ENCODE assay signal across 11 mouse cellular contexts in the genomic region with DNA sequence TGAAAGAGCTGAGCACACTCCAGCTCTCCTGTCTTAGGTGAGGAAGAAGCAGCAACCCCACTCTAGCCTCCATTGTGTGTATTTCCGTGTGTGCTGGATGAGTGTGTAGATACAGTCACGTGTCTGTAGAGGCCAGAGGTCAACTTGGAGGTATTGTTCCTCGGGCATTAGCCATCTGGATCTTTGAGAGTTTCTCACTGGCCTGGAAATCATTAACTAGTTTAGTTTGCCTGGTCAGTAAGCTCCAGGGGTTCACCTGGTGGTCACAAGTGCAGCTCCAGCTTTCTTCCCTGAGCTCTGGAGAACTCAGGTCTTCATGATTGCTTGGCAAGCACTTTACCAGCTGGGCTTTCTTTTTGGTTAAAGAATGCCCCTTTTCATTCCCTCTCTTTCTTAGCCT. TPM values are rescaled to one million over a fixed set of nuclear protein-coding genes. Genes with fewer than 3 reads are reported as not detected.
DNase-seq lines count a peak whose midpoint lies in the region; ATAC-seq and TF ChIP-seq lines count a peak whose summit lies in the region.
"Had no signal": no experiment of that assay in that cellular context is flagged by ENCODE, and none has a peak within 500 bp of the region (broad histone marks: within the 10 kb centered on the region; RNA-seq: fewer than 3 reads in every experiment).

No protein-coding gene starts in this region.

- H3K36me3 ChIP-seq in kidney, embryonic 15.5 days = peaks cover 27% of the 10 kb centered on the region
- peaks cover 18% of the 10 kb centered on the region; the same call in 1 of the 2 replicates for H3K36me3 ChIP-seq in lung, embryonic 14.5 days (ENCODE audit: insufficient read depth)

- no peak overlapping the region for H3K9ac ChIP-seq in kidney, embryonic 15.5 days
- no peak overlapping the region for H3K9ac ChIP-seq in lung, embryonic 14.5 days
- H3K9ac ChIP-seq: heart, embryonic 13.5 days; midbrain, embryonic 12.5 days had no signal

- peak; percentile 17 for DNase-seq in urinary bladder, postnatal 14 days (ENCODE audit: low spot score)
- no peak for DNase-seq in urinary bladder, postnatal 25 days (ENCODE audit: low spot score)
- DNase-seq in lung, embryonic 14.5 days = no peak
- DNase-seq in thymus, postnatal 36 days = no peak
- no peak for DNase-seq in ovary, postnatal 10 days (ENCODE audit: low spot score)
- DNase-seq: cerebellum, adult 8-10 months; layer of hippocampus, postnatal 36 days had no signal

- H3K4me3 ChIP-seq in kidney, embryonic 15.5 days (replicated peaks) = no peak overlapping the region
- H3K4me3 ChIP-seq in lung, embryonic 14.5 days (ENCODE audit: low read depth, low read length) = no peak overlapping the region
- H3K4me3 ChIP-seq: heart, embryonic 13.5 days; midbrain, embryonic 12.5 days had no signal

- no peak overlapping the region for H3K4me2 ChIP-seq in kidney, embryonic 15.5 days
- H3K4me2 ChIP-seq in lung, embryonic 14.5 days = no peak overlapping the region
- H3K4me2 ChIP-seq: heart, embryonic 13.5 days; midbrain, embryonic 12.5 days had no signal

- peak; percentile 85 for ATAC-seq in kidney, embryonic 15.5 days (replicated peaks; ENCODE audit: low FRiP score)
- no peak for ATAC-seq in lung, embryonic 14.5 days (ENCODE audit: insufficient read depth)
- no peak for ATAC-seq in frontal cortex, adult (ENCODE audit: low TSS enrichment)

- no peaks in the 10 kb centered on the region for H3K27me3 ChIP-seq in kidney, embryonic 15.5 days
- H3K27me3 ChIP-seq in lung, embryonic 14.5 days (ENCODE audit: insufficient read depth, low read length) = no peaks in the 10 kb centered on the region
- H3K27me3 ChIP-seq: heart, embryonic 13.5 days; midbrain, embryonic 12.5 days had no signal

- H3K4me1 ChIP-seq in kidney, embryonic 15.5 days = peaks cover 19% of the 10 kb centered on the region
- H3K4me1 ChIP-seq in lung, embryonic 14.5 days (ENCODE audit: insufficient read depth) = no peaks in the 10 kb centered on the region

- peak overlapping the region; percentile 80 for H3K27ac ChIP-seq in kidney, embryonic 15.5 days
- peak overlapping the region; percentile 42 for H3K27ac ChIP-seq in lung, embryonic 14.5 days (ENCODE audit: low read depth)
- H3K27ac ChIP-seq: heart, embryonic 13.5 days; midbrain, embryonic 12.5 days had no signal

- TF ChIP-seq CTCF in lung, embryonic 14.5 days (IDR thresholded peaks at IDR 0.05; ENCODE audit: low read depth) = no peak

- H3K9me3 ChIP-seq in kidney, embryonic 15.5 days (replicated peaks) = no peaks in the 10 kb centered on the region
- no peaks in the 10 kb centered on the region for H3K9me3 ChIP-seq in lung, embryonic 14.5 days (ENCODE audit: low read depth, low read length)
- H3K9me3 ChIP-seq: heart, embryonic 13.5 days; midbrain, embryonic 12.5 days had no signal

- WGBS in kidney, embryonic 15.5 days = 55% methylated on average over 3 of the region's 3 CpGs
- WGBS in lung, embryonic 14.5 days = 35% methylated on average over 3 of the region's 3 CpGs

RNA-seq across cellular contexts. Expression of a gene that starts 11.7 kb away (rescaled TPM):
- polyA plus RNA-seq in kidney, embryonic 15.5 days (2015; fragmentation: Nextera tagmentation; extraction: Ambion mirVana) = 59.8 and 65.3 TPM in 2 replicates
- 45.6 and 48.9 TPM in 2 replicates for polyA plus RNA-seq in lung, embryonic 14.5 days (2014; fragmentation: Nextera tagmentation; extraction: Ambion mirVana)

RNA-seq across cellular contexts. Expression of a gene that starts 50.5 kb away (rescaled TPM):
- polyA plus RNA-seq in kidney, embryonic 15.5 days (2015; fragmentation: Nextera tagmentation; extraction: Ambion mirVana) = 0.31 and 0.57 TPM in 2 replicates
- 0.35 and 0.36 TPM in 2 replicates for polyA plus RNA-seq in lung, embryonic 14.5 days (2014; fragmentation: Nextera tagmentation; extraction: Ambion mirVana)

RNA-seq across cellular contexts. Expression of a gene that starts 59.6 kb away (rescaled TPM):
- polyA plus RNA-seq in kidney, embryonic 15.5 days (2015; fragmentation: Nextera tagmentation; extraction: Ambion mirVana) = 2.8 and 4.2 TPM in 2 replicates
- 0.75 and 0.78 TPM in 2 replicates for polyA plus RNA-seq in lung, embryonic 14.5 days (2014; fragmentation: Nextera tagmentation; extraction: Ambion mirVana)
